Mouse (Mus musculus) gastrocnemius, adult 8-10 months (tissue): ENCODE measurements around the gene Antxr1. TPM values are rescaled to one million over a fixed set of nuclear protein-coding genes. Genes with fewer than 3 reads are reported as not detected.

Experiments
- DNase-seq, 2 experiments: peaks; one replicate each; pipeline ENCODE4 v3.0.0; 2022; ENCODE audit warnings: low spot score in 2 of 2
- total RNA-seq, 4 experiments: library from RNA; stranded (reverse); gene quantifications; 2 replicates each; pipeline ENCODE4 v1.2.4; 2022

Gene Antxr1
- total RNA-seq, 4 experiments from 2014 or later, result 3.6 to 7.0 (median 5.2) TPM

DNA sequence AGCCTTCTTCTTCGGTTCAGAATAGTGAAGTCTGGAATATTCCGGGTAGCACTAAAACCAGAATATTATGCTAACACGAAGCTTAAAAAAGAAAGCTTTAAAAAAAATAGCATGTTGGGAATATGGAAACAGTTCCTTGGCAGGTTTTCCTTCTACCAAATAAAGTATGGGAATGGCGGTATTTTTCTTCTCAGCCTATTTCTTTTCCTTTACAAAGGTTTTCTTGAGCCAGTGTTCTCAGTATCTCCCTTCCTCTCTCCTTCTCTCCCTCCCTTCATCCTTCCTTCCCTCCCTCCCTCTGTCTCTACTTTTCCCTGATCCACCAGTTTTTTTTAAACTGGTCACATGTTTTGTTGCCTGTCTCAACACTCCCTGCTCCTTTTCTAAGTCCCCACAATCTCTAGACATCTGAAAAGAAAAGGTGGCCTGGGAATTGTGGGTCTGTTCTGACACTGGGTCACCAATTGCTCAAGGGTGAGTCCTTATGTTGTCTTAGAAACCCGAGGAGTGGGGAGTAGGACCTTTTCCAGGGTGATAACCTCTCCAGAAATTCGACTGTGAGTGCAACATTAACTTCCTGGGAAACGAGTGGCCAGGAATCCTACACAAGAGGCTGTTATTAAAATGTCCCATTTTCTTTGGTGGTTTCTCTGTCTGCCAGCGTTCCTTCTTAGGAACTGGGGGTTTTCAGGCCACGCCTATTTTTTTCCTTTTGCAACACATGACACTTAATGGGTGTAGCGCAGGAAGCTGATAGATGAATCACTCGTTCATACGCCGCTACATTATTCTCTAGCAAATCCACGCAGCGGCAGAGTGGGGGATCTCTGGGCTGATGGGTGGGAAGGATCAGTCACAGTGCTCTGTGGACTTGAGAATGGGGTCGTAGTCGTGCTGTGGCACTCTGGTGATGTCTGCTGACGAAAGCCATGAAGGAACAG is 42.4 kb downstream of the Antxr1 start:
- DNase-seq, result no peak

DNA sequence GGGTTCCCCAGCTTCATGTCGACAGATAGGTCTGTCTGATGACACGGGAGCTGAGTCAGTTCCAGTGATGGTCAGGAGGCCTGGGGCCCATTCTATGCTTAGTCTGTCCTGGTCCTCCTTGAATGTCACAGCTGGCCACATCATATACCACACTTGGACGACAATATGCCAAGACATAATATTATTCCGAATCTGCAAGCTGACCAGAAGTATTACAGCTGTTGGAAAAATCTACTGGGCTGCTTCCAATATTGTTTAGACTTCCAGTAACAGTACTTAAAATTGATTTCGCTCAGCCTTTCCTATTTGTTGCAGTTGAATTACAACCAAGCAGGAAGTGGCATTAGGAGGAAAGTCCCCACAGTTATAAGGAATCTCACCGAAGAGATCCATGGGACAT is 48.4 kb downstream of the Antxr1 start:
- no peak for DNase-seq

DNA sequence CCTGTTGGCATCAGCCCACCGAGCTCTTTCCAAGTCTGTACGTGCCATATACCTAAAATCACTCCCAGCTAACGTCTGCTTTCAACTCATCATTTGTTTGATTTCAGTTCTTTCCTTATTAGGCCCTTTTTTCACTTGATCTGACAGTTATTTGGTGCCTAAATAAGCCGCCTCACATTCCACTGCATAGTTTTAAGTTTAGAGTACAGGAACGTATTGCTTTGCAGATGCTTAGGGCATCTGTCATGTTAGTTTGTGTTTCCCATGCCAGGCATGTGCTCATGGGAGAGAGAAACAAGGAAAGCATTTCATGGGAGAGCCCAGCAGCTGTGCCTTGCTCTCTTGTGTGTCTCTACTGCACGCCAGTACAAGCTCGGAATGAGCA is 50.3 kb downstream of the Antxr1 start:
- no peak for DNase-seq

DNA sequence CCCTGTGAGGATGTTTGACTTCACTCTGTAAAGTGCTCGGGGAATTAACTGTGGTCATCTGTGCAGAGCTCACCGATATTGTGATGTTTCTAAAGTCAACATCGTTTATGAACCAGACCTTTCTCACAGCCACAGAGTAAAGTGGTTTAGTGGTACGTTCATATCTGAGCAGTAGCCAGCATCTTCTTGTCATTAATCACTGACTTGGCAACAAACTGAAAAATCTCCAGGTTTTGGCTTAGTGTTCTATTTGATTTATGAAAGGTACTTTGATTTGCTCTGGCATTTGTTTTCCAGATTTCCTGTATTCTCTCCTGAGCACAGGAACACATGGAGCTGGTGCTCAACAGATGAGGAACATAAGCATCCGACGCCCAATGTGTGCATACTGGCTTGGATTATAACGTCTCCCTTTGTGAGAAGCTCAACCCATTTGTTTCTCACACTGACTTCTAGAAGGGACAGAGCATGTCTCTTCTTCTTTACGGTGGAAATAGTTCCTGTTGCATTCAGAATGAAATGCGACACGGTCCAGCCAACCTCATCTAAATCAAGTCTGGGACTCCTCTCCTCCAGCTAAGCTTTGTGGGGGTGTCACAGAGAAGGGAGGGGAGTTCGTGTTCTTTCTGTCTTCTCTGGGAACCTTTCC is 50.8 kb downstream of the Antxr1 start:
- no peak for DNase-seq

DNA sequence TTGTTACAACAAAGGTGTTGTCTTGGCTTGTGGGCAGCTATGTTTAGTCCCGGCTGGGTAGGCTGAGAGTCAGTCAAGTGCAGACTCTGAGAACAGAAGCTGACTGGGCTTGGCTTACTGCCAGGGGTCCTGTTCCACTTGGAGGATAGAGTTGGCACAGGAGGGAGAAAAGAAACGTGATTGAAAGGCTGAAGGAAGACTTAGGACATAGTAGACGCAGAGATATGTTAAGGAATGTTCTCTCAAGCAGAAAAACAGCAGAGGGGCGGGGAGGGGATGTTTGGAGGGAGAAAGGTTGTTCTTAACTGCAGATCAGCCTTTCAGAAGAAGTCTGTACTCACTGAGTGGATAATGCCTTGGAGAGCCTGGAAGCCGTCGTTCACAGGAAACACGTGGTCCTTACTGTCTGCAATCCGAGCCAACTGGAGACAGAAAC is 53.3 kb downstream of the Antxr1 start:
- peak in 1 of 2 experiments; percentile 15 for DNase-seq

DNA sequence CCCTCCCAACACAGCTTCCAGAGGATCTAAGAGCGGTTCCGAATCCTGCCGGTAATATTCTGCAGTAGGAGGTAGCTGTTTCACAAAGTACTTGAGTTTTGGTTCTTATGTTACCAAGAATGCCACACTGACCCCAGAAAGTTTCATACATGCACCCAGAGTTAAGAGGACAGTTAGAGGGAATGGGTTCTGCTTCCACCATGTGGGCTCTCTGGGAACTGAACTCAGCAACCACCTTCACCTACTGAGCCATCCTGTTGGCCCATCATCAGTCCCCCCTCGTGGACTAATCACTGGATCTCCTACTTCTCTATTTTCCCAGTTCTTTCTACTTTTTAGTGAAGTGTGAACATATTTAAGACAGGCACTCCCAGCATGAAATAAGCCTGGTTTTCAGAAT is 53.9 kb downstream of the Antxr1 start:
- DNase-seq, result no peak

DNA sequence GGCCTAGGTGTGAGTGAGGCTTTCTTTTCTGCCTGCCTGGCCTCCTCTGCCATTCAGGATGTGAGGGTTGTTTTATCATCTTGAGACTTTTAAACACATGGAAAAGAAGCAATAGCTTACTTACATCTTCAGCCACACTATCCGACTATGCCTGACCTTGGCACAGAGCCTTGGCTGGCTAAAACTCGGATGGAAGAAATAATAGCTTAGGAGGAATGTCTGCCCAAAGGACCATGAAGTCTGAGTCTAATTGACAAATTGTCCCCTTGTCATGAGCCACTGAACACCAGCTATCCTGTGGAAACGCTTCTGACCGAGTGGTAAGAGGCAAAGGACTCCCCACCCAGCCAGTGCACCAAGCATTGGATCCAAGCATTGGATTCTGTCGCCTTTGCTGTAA is 57.5 kb downstream of the Antxr1 start:
- no peak for DNase-seq

DNA sequence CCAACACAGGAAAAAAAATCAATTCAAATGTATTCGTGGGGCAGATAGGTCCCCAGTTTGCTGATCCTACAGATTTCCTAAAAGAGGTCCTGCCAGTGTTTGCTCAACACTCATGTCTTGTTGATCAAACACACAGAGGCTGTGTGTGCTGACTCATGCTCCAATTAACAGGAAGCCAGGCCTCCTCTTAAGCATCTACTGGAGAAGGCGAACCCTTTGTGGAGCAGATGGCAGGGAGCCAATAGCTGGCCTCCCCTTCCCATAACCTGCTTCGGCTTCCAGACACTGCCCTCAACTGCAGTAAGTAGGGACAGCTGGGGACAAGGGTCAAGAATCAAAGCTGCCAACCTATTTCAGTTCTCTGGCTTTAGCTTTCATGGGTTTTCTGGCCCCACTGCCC is 58.1 kb downstream of the Antxr1 start:
- DNase-seq, result peak in 1 of 2 experiments; percentile 13

DNA sequence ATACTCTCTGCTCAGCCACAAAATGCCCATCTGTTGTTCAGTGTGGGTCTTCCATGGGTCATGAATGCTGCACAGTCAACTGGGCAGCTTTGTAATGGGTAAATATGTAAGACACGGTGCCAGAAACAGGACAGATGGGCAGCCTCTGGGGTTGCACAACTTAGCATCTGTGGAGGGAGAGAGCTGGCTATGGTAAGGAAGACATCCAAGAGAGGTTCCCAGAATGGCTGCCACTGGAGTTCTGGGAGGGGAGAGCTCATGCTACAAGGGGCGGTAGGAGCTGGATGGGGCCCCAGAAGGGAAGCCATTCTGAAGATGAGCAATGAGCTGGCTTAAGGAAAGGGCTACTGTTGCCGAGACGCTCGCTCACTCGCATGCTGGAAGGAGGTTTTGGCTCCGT is 58.7 kb downstream of the Antxr1 start:
- no peak for DNase-seq

DNA sequence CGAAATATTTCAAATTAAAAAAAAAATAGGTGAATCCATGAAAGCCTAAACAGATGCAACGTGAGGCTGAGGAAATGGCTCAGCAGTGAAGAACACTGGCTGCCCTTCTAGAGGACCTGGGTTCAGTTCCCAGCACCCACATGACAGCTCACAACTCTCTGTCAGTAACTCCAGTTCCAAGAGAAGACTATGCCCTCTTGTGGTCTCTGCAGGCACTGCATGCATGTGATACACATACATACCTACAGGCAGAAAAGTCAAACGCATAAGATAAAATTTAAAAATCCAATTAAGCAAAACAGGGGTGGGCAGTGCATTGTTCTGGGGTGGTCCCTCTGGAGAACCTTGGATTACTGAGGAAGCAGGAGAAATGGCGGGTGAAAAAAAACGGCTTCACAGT is 60.8 kb downstream of the Antxr1 start:
- DNase-seq, result no peak

DNA sequence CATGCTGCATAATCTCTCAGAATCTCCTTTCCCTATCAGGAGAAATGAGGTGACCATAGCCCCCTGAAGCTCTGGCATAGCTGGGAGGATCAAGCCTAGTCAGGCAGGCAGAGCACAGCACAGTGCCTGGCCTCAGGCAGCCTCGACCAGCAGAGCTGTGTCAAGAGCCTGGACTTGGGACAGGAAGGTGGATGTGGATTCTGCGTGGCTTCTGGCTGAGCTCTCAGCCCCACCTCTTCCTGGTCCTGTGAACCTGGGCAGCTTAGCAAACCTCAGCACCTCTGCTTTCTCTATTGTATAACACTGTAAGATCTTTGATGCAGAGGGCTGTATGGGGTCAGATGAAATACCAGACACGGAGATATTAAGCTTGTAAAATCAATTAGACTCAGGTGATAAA is 61.8 kb downstream of the Antxr1 start:
- DNase-seq, result no peak

DNA sequence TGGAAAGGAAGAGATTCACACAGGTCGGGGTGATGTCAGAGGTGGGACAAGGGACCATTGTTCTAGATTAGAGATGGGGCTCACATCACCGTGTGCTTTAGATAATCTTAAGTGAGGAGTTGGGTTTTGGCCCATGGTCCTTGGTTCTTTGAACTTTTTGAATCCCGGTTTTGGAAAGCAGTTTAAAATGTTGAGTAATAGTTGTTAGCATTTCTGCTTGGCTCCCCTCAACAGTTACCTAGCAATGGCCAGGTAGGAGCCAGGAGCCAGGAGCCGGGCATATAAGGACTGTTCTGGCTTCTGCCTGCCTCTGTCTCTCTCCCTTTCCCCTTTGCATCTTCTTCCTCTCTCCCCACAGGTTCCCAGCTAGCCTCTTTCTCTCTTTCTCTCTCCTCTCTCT is 62.5 kb downstream of the Antxr1 start:
- DNase-seq, result no peak

DNA sequence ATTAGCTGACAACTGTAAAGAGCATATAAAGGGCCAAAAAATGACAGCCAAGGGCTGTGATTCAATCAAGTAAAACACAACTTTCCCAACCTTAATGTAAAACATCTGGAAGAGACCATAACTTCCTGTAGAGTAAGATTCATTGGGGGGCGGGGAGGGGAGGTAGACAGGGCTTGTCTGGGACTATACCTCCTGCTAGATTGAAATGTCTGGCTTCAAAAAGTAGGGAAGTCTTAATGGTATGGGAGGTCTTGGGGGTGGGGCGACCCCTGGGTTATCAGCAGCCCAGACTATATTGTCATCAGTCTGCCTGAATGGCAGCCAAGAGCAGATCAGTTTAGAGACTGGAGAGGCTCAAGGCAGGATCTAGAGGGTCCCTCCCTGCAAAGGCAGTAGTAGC is 63.4 kb downstream of the Antxr1 start:
- no peak for DNase-seq

DNA sequence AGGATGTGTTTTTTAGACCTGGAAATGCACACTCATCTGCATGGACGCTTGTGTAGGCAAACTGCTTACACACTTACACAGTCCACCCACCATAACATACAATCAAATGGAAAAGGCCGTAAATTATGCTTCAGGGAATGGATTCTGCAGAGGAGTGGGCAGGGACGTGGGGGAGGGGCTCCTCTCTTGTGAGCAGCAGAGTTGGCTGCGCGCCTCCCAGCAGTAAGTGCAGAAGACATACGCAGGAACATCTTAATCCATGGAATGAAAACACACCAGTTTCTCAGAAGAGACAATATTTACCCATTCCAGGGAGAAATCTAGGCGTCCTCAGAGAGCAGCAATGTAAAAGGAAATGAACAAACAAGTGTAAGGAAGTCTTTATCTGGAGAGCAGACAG is 65.2 kb downstream of the Antxr1 start:
- DNase-seq, result no peak

DNA sequence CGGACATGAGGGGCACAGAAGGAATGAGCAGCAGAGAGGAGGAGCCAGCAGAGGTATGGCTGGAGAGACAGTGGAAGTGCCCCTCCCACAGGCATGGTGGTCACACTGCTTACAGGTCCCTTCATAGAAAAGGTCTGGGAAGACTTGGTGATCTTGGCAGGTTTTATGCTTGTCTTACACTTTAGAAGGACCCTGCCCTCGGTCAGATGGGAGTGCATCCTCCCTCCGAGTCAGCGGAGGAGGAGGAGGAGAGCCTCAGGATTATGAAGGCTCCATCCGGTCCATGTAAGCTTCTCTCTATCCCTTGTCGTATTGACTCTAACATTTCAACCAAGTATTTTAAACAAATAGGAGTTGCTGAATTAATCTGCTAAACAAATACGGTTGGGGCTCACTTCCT is 65.7 kb downstream of the Antxr1 start:
- no peak for DNase-seq

DNA sequence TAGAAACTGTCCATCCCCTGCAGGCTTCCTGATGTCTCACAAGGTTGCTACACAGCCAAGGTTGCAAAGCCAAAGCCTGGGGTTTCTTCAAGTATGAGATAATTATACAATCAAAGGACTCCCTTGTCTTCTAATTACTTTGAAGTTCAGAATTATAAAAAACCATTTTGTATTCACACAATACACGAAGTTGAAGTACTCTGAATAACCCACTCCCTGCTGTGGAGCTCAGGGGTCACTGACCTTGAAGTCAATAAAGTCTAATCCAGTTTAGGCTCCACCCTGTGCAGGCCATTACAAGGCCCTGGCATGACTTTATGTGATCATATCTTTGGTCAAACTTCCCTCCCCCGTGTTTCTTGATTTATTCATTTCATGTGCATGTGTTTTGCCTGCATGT is 73.0 kb downstream of the Antxr1 start:
- DNase-seq, result no peak

DNA sequence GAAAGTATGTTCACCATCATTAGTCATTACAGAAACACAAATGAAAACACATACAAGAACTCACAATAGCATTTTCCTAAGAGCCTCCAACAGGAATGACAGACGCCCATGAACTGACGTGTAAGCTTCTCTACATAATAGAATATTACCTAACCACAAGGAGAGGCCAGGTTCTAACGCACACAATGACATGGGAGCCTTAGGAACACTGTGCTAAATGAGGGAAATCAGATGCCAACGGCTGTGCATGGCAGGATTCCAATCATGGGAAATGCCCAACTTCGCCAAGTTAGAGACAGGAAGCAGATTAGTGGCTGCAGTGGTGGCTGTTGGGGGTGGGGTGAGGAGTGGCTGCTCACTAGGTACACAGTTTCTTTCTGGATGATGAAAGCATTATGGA is 76.6 kb downstream of the Antxr1 start:
- DNase-seq, result no peak

DNA sequence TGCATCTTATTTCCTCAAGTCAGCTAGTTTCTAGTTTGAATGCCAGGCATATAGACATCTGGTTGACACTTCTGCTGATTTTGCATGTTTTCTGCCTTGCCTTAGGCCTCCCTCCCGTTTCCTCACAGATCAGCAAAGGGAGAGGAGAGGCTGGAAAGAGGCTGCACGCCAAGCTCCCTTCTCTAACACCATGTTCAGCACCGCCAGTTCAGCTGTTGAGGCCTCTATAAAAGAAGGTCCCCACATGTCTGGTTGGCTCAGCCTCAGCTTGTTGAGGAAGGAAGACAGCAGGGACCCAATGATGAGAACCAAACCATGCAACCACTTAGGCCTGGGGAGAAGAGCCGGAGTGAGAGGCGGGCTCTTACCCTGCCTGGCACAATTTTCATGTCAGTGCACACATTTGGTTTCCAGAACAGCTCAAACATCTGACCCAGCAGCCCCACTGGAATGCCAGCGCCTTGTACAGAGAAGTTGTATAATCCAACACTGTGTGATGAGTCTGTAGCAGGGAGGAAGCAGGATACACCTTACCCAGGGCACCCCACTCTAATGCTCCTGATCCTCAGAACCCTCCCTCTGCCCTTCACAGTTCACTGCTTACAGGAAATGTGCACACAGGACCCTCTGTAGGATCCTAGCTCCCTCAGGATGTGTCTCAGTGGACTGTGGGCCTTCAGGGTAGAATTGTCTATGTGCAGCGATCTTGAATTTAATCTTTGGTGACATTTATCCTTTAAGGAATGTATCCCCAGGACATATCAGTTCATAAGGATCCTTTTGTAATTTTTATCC is 77.4 kb downstream of the Antxr1 start:
- no peak for DNase-seq

DNA sequence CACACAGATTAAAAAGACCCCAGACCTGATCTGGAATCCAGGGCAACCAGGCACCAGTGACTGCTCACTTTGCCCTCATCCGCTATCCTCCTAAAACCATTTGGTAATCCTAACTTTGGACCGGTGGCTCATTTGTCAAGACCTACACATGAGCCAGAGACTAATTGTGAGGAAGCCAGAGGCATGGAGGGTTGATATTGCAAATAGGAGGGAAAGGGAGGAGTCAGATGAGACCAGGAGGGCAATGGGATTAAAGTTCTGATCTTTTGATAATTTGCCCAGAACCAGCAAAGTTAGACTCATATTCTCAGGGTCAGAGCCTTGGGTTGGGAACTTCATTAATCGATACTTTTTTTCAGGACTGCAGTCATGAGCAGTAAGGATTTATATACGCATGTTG is 78.2 kb downstream of the Antxr1 start:
- DNase-seq, result no peak

DNA sequence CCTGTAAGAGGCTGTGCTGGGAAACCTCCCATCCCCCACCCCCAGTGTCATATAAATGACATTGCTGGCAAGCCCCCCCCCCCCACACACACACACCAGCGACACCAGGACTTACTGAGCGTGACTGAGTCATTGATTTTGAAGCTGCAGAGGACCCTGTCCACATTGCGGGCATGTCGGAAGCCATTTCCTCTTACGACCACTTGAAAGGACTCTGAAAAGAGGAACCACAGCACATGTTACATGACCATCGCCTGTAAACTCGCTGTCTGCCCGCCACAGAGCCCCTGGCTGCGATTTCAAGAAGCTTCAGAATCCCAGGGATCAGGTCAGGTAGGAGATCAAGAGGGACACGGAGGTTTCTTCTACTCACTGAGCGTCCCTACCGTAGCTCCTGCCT is 80.0 kb downstream of the Antxr1 start:
- no peak for DNase-seq

DNA sequence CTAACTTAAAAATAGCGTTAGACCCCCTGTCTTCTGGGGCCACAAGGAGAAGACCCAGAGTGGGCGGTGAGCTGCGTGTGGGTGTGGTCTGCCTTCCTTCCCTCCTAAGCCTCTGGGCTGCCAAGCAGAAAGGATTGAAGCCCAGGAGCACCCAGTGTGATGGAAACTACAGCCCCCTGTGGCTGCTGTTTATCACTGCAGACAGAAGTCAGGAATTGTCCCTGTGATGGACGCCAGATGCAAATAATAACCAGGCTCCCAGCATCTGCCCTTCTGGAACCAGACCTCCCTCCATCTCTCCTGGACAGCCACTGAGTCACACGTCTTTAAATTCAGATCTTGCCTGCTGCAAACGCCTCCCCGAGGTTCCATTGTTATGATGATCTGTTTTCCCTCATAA is 80.9 kb downstream of the Antxr1 start:
- DNase-seq, result no peak

DNA sequence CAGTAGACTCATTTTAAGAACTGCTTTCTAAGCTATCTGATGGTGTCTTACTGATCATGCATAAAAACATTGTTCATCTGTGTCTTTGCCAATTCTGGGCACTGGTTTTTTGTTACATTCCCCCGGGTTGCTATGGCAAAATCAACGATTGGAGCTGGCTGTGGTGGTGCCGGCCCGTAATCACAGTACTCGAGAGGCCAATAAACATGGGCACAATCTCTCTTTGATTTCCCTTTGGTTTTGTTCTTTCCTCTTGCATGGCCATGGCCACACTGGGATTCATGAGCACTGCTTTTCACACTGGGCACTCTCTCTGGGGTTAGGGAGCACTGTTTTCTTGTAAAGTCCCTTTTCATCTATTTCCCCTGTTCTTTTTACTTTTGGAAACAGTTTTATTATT is 83.9 kb downstream of the Antxr1 start:
- DNase-seq, result no peak
